Mouse (Mus musculus): ENCODE measurements around the gene Nfic.

GRCm38 (mm10) chr10:81430141-81430830, 25.1 kb downstream of the Nfic start:
- TF ChIP-seq ZNF384 (IDR thresholded peaks at IDR 0.05; ENCODE audit: low read depth, low read length): no peak
- no peak for TF ChIP-seq CTCF (IDR thresholded peaks at IDR 0.05 in 2 of 3, conservative IDR thresholded peaks at IDR 0.05 in 1 of 3; ENCODE audit: control insufficient read depth in 1 of 3, insufficient read depth in 1 of 3, low read depth in 2 of 3, low read length in 3 of 3, poor library complexity in 1 of 3, severe bottlenecking in 1 of 3)
- no peak; a peak in 1 of 4 replicates for TF ChIP-seq POLR2A (IDR thresholded peaks at IDR 0.05; ENCODE audit: control insufficient read depth in 1 of 2, insufficient read depth in 1 of 2, low read depth in 1 of 2, low read length in 2 of 2, poor library complexity in 1 of 2)
- TF ChIP-seq ZMIZ1 (IDR thresholded peaks at IDR 0.05; ENCODE audit: low read depth, low read length): no peak
- no peak for TF ChIP-seq EP300 (IDR thresholded peaks at IDR 0.05; ENCODE audit: low read depth in 1 of 2, low read length in 2 of 2)
- TF ChIP-seq GATA1 (IDR thresholded peaks at IDR 0.05; ENCODE audit: low read depth, low read length): no peak
- no peak for TF ChIP-seq E2F4 (IDR thresholded peaks at IDR 0.05; ENCODE audit: borderline replicate concordance, low read depth, low read length)
- TF ChIP-seq CHD1 (IDR thresholded peaks at IDR 0.05; ENCODE audit: low read depth, low read length): no peak
- TF ChIP-seq CHD2 (IDR thresholded peaks at IDR 0.05; ENCODE audit: low read length): no peak
- no peak for TF ChIP-seq USF2 (IDR thresholded peaks at IDR 0.05; ENCODE audit: borderline replicate concordance in 1 of 2, insufficient read depth in 1 of 2, low read depth in 1 of 2, low read length in 2 of 2)
- TF ChIP-seq MAX (IDR thresholded peaks at IDR 0.05; ENCODE audit: low read length): no peak
- TF ChIP-seq POLR2AphosphoS2 (IDR thresholded peaks at IDR 0.05; ENCODE audit: low read length): no peak
- TF ChIP-seq TCF12 (IDR thresholded peaks at IDR 0.05; ENCODE audit: low read depth, low read length): no peak

All from MEL (cell line).